Mouse (Mus musculus) right cerebral cortex, postnatal 14 days (tissue): ENCODE data around the gene Tcl1b2.
"Not testable (repeated sequence)": the region's sequence is repeated elsewhere in the genome, so short reads cannot be mapped to it uniquely, and the experiment has no call there.

Experiments
- DNase-seq: peaks from one replicate; pipeline ENCODE4 v3.0.0; 2022

The Tcl1b2 gene

DNA sequence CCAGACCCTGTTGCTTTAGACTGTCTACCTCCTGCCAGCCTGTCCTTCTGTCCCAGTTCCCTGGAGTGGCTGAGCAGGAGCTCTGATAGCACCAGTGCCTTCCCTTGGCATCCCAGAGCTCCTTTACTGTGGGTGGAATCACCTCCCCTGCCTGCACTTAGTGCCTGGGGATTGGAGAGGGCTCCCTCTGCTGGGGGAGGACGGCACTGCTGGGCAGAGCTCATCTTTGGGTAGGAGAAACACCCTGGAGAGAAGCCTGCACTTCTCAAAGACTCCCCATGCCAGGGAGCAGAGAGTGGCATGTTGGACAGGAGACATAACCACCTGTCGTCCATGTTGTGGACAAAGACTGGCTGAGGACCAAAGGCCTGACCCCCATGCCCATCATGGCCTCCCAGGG lies 28.5 kb downstream of the Tcl1b2 start:
- DNase-seq, result peak; percentile 50

DNA sequence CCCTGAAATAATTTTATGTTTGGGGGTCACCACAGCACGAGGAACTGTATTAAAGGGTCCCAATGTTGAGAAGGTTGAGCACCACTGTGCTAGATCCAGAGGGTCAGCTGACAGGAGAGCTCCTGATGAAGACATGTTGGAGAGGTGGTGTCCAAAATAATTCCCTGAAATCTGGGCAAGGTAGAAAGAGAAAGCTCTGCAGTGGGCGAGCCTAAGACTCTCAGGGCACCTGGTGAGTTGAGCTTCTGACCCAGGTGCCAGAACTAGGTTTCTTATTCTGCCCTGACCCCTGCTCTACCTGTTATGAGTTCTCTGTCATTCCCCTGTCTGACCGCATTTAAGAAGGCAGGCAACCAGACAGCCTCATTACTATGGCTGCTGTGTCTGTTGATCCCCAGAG lies 30.2 kb downstream of the Tcl1b2 start, which contains the start of gene Tcl1b5:
Tcl1b5 (plus strand) TSS at position 301 of the 400 bp plus-strand sequence.
- not testable (repeated sequence) for DNase-seq

DNA sequence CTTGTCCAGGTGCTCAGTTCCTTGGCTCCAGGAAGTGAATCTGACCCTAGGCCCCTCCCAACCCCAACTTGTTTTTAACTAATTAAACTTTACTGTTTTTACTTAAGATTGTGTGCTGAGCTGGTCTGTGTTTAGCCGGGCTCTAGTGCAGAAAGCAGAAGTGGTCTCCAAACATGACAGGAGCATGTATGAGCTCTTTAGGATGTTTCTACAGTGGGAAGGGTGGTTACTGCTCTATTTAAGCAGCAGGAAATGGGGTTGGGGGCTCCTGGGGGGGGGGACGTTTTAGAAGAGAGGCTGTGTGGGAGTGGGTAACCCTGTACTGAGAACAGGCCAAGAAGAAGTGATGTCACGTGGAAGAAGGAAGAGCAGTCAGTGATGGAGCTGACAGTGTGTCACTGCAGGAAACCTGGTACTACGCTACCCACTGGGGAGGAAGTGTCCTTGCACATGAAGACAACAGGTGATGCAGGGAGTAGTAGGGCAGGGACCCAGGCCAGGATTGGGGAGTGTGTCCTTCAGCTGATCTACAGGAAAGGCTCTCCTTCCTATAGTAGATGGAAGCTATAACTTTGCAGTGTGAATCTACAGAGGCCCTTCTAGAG lies 35.3 kb downstream of the Tcl1b2 start:
- DNase-seq, result not testable (repeated sequence)

DNA sequence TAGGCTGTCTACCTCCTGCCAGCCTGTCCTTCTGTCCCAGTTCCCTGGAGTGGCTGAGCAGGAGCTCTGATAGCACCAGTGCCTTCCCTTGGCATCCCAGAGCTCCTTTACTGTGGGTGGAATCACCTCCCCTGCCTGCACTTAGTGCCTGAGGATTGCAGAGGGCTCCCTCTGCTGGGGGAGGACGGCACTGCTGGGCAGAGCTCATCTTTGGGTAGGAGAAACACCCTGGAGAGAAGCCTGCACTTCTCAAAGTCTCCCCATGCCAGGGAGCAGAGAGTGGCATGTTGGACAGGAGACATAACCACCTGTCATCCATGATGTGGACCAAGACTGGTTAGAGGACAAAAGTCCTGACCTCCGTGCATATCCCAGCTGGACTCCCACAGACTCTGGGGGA lies 43.2 kb downstream of the Tcl1b2 start:
- peak; percentile 9 for DNase-seq

DNA sequence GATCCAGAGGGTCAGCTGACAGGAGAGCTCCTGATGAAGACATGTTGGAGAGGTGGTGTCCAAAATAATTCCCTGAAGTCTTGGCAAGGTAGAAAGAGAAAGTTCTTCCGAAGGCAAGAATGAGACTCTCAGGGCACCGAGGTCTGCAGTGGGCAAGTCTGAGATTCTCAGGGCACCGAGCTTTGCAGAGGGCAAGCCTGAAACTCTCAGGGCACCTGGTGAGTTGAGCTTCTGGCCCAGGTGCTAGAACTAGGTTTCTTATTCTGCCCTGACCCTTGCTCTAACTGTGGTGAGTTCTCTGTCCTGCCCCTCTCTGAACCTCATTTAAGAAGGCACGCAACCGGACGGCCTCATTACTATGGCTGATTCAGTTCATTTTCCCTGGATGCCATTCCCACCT lies 44.9 kb downstream of the Tcl1b2 start, which contains the start of gene Tcl1b3:
Tcl1b3 (plus strand) TSS at position 301 of the 400 bp plus-strand sequence.
- not testable (repeated sequence) for DNase-seq

DNA sequence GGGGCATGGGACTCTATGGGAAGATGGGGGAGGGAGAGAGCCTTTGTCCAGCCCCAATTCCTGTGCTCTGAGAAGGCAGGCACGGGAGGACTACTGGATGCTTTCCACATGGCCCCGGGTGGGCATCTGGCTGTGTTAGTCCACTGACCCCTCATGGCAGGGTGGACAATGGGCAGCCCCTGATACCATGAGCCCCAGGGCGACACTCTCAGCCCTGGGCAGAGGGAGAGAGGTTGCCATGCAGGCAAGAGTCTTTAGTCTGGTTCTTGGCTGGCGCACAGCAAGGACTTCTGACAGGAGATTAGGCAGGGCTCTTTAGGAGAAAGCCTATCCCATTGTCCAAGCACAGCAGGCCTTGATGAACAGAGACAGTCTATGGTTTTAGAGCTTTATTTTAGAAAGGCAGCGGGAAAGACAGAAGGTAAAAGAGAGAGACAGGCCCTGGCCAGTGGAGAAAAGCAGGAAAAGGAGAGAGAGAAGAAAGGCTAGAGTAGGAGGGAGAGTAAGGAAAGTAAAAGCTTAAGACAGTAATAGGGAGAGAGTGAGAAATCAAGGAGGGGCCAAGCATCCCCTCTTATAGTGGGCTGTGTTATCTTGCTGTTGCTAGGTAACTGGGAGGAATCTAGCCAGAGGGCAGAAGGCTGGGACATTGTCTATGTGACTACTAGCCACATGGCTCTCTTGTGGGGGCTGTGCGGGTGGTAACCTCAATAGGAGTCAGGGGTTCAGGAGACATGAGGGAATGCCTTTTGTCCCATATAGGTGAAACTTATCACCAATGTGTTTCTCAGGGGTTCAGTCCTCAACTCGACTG lies 54.1 kb downstream of the Tcl1b2 start:
- DNase-seq, result not testable (repeated sequence)

DNA sequence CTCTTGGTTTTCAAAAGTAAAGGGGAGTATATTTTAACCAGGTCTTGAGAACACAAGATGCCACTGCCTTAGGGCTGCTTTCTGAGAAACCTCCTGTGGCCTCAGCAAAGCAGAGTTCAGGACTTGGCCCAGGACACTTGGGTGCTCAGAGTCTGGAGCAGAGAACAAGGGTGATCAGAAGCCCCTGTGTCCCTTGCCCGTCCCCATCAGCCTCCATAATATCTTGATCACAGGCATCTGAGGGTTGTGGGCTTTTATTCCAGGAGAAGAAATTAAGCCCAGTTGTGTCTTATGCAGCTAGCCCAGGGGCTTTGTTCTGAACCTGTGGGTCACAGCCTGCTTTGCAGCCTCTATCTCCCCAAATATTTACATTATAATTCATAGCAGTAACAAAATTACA lies 55.8 kb downstream of the Tcl1b2 start, which contains the start of gene Tcl1b4:
Tcl1b4 (plus strand) TSS at position 301 of the 400 bp plus-strand sequence.
- DNase-seq, result not testable (repeated sequence)
